Mouse (Mus musculus) myocyte (in vitro differentiated cells): ENCODE results near the gene Nrm. TPM values are rescaled to one million over a fixed set of nuclear protein-coding genes. Genes with fewer than 3 reads are reported as not detected.

Source experiments
- H3K27me3 ChIP-seq: one replicate; pipeline ENCODE4 v1.6.1; 2011; ENCODE audit not compliant: control insufficient read depth, insufficient read depth, insufficient read length
- H3K36me3 ChIP-seq: one replicate; pipeline ENCODE4 v1.6.1; 2011; ENCODE audit not compliant: control insufficient read depth, insufficient read depth
- H3K4me2 ChIP-seq: one replicate; pipeline ENCODE4 v1.6.1; 2011; ENCODE audit warnings: low read depth, control low read depth
- H3K4me3 ChIP-seq: one replicate; pipeline ENCODE4 v1.5.1; 2011; ENCODE audit warnings: mild to moderate bottlenecking, control low read depth, moderate library complexity
- H3K79me2 ChIP-seq: one replicate; pipeline ENCODE4 v1.6.1; 2011; ENCODE audit not compliant: control insufficient read depth, insufficient read depth
- H3ac ChIP-seq: one replicate; pipeline ENCODE4 v1.6.1; 2011; ENCODE audit not compliant: control insufficient read depth, insufficient read length
- CEBPB ChIP-seq: IDR thresholded peaks from 2 replicates; pipeline ENCODE4 v1.6.1; 2011; ENCODE audit warnings: mild to moderate bottlenecking, moderate library complexity; ENCODE audit not compliant: poor library complexity, insufficient read depth, severe bottlenecking
- E2F4 ChIP-seq: IDR thresholded peaks from one replicate; pipeline ENCODE4 v1.6.1; 2011; ENCODE audit warnings: mild to moderate bottlenecking, control low read depth, moderate library complexity; ENCODE audit not compliant: insufficient read depth
- MAX ChIP-seq: IDR thresholded peaks from one replicate; pipeline ENCODE4 v1.6.1; 2011; ENCODE audit warnings: low read depth, mild to moderate bottlenecking, control low read depth
- MYOD1 ChIP-seq, 3 experiments: IDR thresholded peaks; one replicate each; pipeline ENCODE4 v1.6.1; 2011; ENCODE audit warnings: control low read depth in 2 of 3, low read depth in 2 of 3, mild to moderate bottlenecking in 2 of 3, moderate library complexity in 1 of 3; ENCODE audit not compliant: insufficient read length in 2 of 3, control insufficient read depth in 1 of 3
- MYOG ChIP-seq, 3 experiments: IDR thresholded peaks; one replicate each; pipeline ENCODE4 v1.6.1; 2011; ENCODE audit warnings: control low read depth in 2 of 3, low read depth in 2 of 3, mild to moderate bottlenecking in 2 of 3; ENCODE audit not compliant: insufficient read length in 2 of 3, control insufficient read depth in 1 of 3, insufficient read depth in 1 of 3
- POLR2A ChIP-seq: IDR thresholded peaks from one replicate; pipeline ENCODE4 v1.6.1; 2011; ENCODE audit warnings: low read depth, mild to moderate bottlenecking, control low read depth, moderate library complexity; ENCODE audit not compliant: insufficient read length
- POLR2AphosphoS2 ChIP-seq: IDR thresholded peaks from one replicate; pipeline ENCODE4 v1.6.1; 2011; ENCODE audit warnings: low read depth, control low read depth; ENCODE audit not compliant: insufficient read length
- REST ChIP-seq: IDR thresholded peaks from one replicate; pipeline ENCODE4 v1.6.1; 2011; ENCODE audit warnings: mild to moderate bottlenecking, control low read depth, moderate library complexity; ENCODE audit not compliant: insufficient read depth, insufficient read length
- SRF ChIP-seq: IDR thresholded peaks from one replicate; pipeline ENCODE4 v1.6.1; 2011; ENCODE audit warnings: low read depth; ENCODE audit not compliant: control insufficient read depth, insufficient read length
- TCF12 ChIP-seq: IDR thresholded peaks from one replicate; pipeline ENCODE4 v1.6.1; 2011; ENCODE audit warnings: mild to moderate bottlenecking, control low read depth; ENCODE audit not compliant: poor library complexity, insufficient read depth, severe bottlenecking
- TCF3 ChIP-seq: IDR thresholded peaks from one replicate; pipeline ENCODE4 v1.6.1; 2011; ENCODE audit warnings: low read depth, control low read depth; ENCODE audit not compliant: insufficient read length
- USF1 ChIP-seq: IDR thresholded peaks from one replicate; pipeline ENCODE4 v1.6.1; 2011; ENCODE audit warnings: low read depth, mild to moderate bottlenecking, control low read depth, moderate library complexity
- polyA plus RNA-seq: library from polyadenylated mRNA; unstranded; fragments of >200 nt; fragmentation: generic; extraction: Trizol; gene quantifications from one replicate; pipeline ENCODE4 v1.2.1, GENCODE M21; 2012; ENCODE audit warnings: missing spikeins

Nrm gene
- polyA plus RNA-seq, 1 experiment, result 18.5 TPM

GRCm38 (mm10) chr17:35896781-35897643, 35.9 kb downstream of the Nrm start, which contains the start of gene 2310061I04Rik:
Gene 2310061I04Rik, minus strand, starts transcription at chr17:35897431.
- H3K4me3 ChIP-seq, result peak within 1 kb of the TSS; percentile 30
- peak within 1 kb of the TSS; percentile 76 for H3ac ChIP-seq
- peaks cover 5% of the 10 kb centered on the region for H3K79me2 ChIP-seq
- TF ChIP-seq POLR2A (peak; percentile 56), E2F4 (no peak), POLR2AphosphoS2 (peak; percentile 88)
- H3K27me3 ChIP-seq, result no peaks in the 10 kb centered on the region
- H3K4me2 ChIP-seq, result peak within 1 kb of the TSS; percentile 83
- H3K36me3 ChIP-seq, result peaks cover 7% of the 10 kb centered on the region

GRCm38 (mm10) chr17:35897644-35898573, 36.8 kb downstream of the Nrm start:
- TF ChIP-seq TCF12, result no peak
- no peak for TF ChIP-seq SRF
- TF ChIP-seq MYOD1 (IDR thresholded peaks at IDR 0.05; ENCODE audit: control insufficient read depth in 1 of 3, insufficient read length in 2 of 3, low read depth in 2 of 3), result no peak
- no peak for TF ChIP-seq TCF3
- TF ChIP-seq USF1, result no peak
- TF ChIP-seq MYOG (IDR thresholded peaks at IDR 0.05; ENCODE audit: control insufficient read depth in 1 of 3, insufficient read depth in 1 of 3, insufficient read length in 2 of 3, low read depth in 2 of 3), result peak in 1 of 3 experiments; percentile 19
- peak overlapping the region; percentile 30 for H3K4me3 ChIP-seq
- no peaks in the 10 kb centered on the region for H3K36me3 ChIP-seq
- no peaks in the 10 kb centered on the region for H3K27me3 ChIP-seq
- H3K79me2 ChIP-seq, result peaks cover 5% of the 10 kb centered on the region
- H3K4me2 ChIP-seq, result peak overlapping the region; percentile 83
- H3ac ChIP-seq, result peak overlapping the region; percentile 76

GRCm38 (mm10) chr17:35900636-35901035, 39.5 kb downstream of the Nrm start:
- H3ac ChIP-seq, result no peak overlapping the region
- no peak overlapping the region for H3K4me3 ChIP-seq
- peaks cover 5% of the 10 kb centered on the region for H3K79me2 ChIP-seq
- H3K4me2 ChIP-seq, result no peak overlapping the region
- H3K27me3 ChIP-seq, result no peaks in the 10 kb centered on the region
- TF ChIP-seq POLR2A (no peak), TCF3 (no peak), REST (no peak), MYOG (IDR thresholded peaks at IDR 0.05; ENCODE audit: control insufficient read depth in 1 of 3, insufficient read depth in 1 of 3, insufficient read length in 2 of 3, low read depth in 2 of 3) (no peak), CEBPB (no peak), MAX (no peak), USF1 (no peak), TCF12 (no peak), SRF (no peak), POLR2AphosphoS2 (no peak), MYOD1 (IDR thresholded peaks at IDR 0.05; ENCODE audit: control insufficient read depth in 1 of 3, insufficient read length in 2 of 3, low read depth in 2 of 3) (no peak), E2F4 (no peak)
- no peaks in the 10 kb centered on the region for H3K36me3 ChIP-seq

GRCm38 (mm10) chr17:35903343-35903991, 42.3 kb downstream of the Nrm start:
- Histone ChIP-seq H3K79me2 (no peaks in the 10 kb centered on the region), H3ac (no peak overlapping the region), H3K27me3 (no peaks in the 10 kb centered on the region), H3K36me3 (peaks cover 7% of the 10 kb centered on the region), H3K4me3 (no peak overlapping the region), H3K4me2 (no peak overlapping the region)
- TF ChIP-seq TCF3 (no peak), E2F4 (no peak), POLR2A (no peak), MYOG (IDR thresholded peaks at IDR 0.05; ENCODE audit: control insufficient read depth in 1 of 3, insufficient read depth in 1 of 3, insufficient read length in 2 of 3, low read depth in 2 of 3) (no peak), MYOD1 (IDR thresholded peaks at IDR 0.05; ENCODE audit: control insufficient read depth in 1 of 3, insufficient read length in 2 of 3, low read depth in 2 of 3) (no peak), SRF (no peak), TCF12 (no peak), MAX (no peak), CEBPB (no peak), USF1 (no peak), POLR2AphosphoS2 (no peak)
